Mouse (Mus musculus): ENCODE results near the gene Hist2h2aa1. TPM values are rescaled to one million over a fixed set of nuclear protein-coding genes. Genes with fewer than 3 reads are reported as not detected.
A peak's percentile ranks its signal among the peaks of the same experiment; 100 is the strongest.
"Not testable (repeated sequence)": the region's sequence is repeated elsewhere in the genome, so short reads cannot be mapped to it uniquely, and the experiment has no call there.

Gene Hist2h2aa1
- not detected in 2 replicates for polyA plus RNA-seq (2012; ENCODE audit: insufficient read depth, insufficient read length, missing spikeins)

DNA sequence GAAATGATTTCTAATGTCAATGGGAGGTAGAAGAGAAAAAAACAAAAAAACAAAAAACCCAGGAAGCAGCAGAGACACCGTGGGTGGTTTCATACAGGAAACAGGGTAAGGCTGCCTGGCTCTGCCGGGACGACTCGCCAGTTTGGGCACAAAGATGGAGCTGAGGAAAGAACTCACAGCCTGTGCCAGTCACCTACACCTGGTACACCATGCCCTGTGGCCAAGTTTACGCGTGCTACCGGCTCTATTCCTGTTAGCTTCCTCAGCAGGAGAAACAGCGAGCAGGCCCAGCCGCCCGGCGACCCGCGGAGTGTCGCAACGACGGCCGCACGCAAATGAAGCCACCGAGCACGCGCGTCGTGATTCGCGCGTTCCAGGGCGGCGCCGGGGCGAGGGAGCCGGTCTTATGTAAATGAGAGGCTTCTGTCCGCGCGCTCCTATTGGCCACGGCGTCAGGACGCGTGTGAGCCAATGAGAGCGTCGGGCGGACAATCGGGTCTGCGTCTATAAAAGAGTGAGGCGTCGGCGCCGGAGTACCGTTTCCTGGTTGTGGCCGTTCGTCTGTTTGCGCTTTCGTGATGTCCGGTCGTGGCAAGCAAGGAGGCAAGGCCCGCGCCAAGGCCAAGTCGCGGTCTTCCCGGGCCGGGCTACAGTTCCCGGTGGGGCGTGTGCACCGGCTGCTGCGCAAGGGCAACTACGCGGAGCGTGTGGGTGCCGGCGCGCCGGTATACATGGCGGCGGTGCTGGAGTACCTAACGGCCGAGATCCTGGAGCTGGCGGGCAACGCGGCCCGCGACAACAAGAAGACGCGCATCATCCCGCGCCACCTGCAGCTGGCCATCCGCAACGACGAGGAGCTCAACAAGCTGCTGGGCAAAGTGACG is at the start of gene Hist2h2aa1:
Gene Hist2h2aa1, plus strand, starts transcription at position 495 of the 884 bp plus-strand sequence.
- H3K4me1 ChIP-seq (ENCODE audit: control insufficient read depth, insufficient read depth, insufficient read length, low read length): not testable (repeated sequence)
- Histone ChIP-seq H3K27ac (replicated peaks; ENCODE audit: low read depth, low read length) (peak within 1 kb of the TSS; percentile 100), H3K4me3 (ENCODE audit: insufficient read depth, low read depth, low read length) (peak within 1 kb of the TSS; percentile 86)

DNA sequence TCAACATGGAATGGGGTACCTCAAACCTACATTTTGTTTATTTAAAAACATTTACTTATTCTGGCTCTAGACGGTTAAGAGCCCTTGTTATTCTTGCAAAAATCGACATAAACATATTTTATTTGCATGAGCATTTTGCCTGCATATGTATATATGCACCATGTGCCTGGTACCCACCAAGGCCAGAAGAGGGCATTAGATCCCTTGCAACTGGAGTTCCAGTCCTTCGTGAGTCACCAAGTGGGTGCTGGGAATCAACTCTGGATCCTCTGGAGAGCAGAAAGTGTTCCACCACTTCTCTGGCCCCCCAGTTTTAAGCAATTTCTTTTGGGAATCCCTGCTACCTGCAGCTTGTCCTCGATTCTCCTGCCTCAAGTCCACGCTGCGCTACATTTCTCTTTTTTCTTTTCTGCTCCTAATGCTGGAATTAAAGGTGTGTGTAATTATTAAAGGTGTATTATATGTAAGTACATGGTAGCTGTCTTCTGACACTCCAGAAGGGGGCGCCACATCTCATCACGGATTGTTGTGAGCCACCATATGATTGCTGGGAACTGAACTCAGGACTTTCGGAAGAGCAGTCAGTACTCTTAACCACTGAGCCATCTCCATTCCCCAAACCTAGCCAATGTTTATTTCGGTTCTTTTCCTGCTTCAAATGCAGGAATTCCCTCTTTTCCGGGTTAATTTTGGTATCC is 49.5 kb upstream of the Hist2h2aa1 start:
- Histone ChIP-seq H3K4me3 (ENCODE audit: insufficient read depth, low read depth, low read length) (no peak overlapping the region), H3K4me1 (ENCODE audit: control insufficient read depth, insufficient read depth, insufficient read length, low read length) (no peaks in the 10 kb centered on the region), H3K27ac (replicated peaks; ENCODE audit: low read depth, low read length) (no peak overlapping the region)

DNA sequence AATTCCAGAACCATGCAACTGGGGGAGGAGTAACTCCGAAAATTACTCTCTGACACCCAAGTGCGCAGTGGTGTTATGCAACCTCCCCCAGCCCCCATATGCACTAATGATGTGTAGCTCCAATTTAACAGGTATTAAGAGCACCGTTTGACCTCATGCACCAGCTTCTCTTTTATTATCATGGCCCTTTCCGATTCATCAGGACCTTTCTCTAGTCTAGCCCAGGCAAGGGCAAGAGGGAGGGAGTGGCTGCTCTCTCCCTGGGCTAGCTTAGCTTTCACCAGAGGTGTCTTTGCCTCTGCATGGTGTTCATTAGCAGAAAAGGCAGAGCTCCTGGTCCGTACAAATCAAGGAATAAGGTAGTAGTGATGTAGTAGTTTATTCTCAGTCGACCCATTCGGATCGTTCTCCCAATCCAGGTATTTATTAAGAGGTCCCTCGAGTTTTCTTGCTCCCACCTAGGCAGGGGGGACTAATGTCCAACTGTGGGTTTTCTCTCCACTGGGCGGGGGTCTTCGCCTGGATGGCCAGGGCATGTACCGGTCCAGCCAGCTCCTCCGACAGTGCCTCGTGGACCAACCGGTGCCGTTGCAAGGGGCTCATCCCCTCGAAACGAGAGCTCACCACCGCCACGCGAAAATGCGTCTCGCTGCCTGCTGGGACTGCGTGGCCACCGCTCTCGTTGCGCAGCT is 48.7 kb upstream of the Hist2h2aa1 start:
- peak overlapping the region; percentile 87; the same call in 1 of the 2 replicates for H3K27ac ChIP-seq (replicated peaks; ENCODE audit: low read depth, low read length)
- H3K4me1 ChIP-seq (ENCODE audit: control insufficient read depth, insufficient read depth, insufficient read length, low read length): no peaks in the 10 kb centered on the region
- H3K4me3 ChIP-seq (ENCODE audit: insufficient read depth, low read depth, low read length): peak overlapping the region; percentile 91

DNA sequence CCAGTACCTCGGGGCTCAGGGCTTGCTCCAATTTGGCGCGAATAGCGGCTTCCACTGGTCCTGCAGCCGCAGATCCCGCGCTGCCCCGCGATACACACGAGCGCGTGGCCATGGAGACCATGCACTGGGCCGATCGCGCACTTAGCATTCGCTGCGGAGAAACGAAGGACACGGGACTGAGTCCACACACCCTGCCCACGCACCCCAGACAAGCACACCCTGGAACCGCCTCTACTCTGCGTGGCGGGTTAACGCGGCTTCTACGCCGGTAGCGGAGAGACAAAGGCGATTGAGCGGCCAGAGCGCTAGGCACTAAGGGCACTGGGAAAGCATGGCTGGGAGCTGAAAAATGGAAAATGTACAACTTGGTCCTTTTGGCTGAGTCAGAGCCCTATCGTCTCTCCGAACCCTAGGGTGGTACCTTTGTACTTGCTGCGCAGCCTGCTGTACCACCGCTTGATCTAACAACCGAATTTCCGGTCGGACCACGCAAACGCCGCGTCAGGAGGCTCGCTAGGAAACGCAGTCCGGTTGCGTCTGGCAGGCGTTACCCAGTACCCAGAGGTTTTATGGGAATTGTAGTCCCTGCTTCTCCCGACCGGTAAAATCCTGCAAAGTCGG is 48.1 kb upstream of the Hist2h2aa1 start:
- Histone ChIP-seq H3K4me3 (ENCODE audit: insufficient read depth, low read depth, low read length) (peak overlapping the region; percentile 91), H3K4me1 (ENCODE audit: control insufficient read depth, insufficient read depth, insufficient read length, low read length) (no peaks in the 10 kb centered on the region), H3K27ac (replicated peaks; ENCODE audit: low read depth, low read length) (peak overlapping the region; percentile 87)

DNA sequence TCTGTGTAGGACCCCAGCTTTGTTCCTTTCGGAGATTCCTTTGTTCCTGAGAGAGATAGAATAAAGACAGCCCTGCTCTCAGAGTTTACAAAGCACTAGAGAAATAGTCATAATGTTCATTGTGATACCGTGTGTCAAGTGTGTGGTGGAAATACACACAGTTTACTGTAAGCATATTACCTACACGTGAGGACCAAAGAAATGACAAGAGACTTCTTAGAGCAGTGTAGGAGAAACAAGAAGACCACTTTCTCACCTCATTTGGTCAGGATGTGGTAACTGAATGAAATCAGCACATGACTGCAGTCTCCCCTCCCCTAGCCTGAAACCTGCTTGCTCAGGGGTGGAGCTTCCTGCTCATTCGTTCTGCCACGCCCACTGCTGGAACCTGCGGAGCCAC is 47.1 kb upstream of the Hist2h2aa1 start:
- Histone ChIP-seq H3K4me3 (ENCODE audit: insufficient read depth, low read depth, low read length) (peak overlapping the region; percentile 3; the same call in 1 of the 2 replicates), H3K27ac (replicated peaks; ENCODE audit: low read depth, low read length) (no peak overlapping the region), H3K4me1 (ENCODE audit: control insufficient read depth, insufficient read depth, insufficient read length, low read length) (no peaks in the 10 kb centered on the region)

DNA sequence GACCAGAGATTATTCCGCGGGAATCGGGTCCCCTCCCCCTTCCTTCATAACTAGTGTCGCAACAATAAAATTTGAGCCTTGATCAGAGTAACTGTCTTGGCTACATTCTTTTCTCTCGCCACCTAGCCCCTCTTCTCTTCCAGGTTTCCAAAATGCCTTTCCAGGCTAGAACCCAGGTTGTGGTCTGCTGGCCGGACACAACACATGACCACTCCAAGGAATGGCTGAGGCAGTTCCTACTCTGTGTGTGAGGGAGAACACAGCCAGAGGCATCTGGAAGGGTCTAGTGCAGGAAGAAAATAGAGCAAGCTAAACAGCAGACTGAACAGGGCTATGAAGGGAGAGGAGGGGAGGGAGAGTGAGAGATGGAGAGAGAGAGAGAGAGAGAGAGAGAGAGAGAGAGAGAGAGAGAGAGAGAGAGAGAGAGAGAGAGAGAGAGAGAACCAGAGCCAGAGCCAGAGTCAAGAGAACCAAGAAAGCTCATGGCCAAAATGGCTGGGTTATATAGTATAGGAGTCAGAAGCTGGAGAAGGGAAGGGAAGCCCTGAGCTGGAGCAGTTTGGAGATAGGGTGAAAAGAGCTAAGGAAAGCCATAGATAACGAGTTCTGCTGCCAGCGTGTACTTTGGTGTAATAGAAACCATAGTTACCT is 46.6 kb upstream of the Hist2h2aa1 start:
- H3K4me3 ChIP-seq (ENCODE audit: insufficient read depth, low read depth, low read length); H3K4me1 ChIP-seq (ENCODE audit: control insufficient read depth, insufficient read depth, insufficient read length, low read length): not testable (repeated sequence)

DNA sequence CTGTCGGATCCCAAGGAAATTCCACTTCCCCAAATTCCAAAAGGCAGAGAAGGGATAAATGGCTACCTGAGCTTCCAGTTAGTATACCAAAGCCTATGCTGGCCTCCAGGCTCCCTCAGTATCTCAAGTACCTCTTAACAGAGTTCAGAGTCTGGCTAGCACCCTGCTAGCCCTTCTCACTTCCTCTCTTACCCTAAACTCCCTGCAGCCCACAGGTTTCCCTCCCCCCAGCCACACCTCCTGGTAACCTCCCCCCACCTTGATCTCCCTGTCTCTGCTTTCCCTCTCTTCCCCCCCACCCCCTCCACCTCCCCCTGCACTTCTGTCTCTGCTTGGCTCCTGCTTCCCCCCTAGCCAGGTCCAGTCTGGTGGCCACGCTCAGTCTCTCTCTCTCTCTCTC is 45.6 kb upstream of the Hist2h2aa1 start:
- no peak overlapping the region for H3K27ac ChIP-seq (replicated peaks; ENCODE audit: low read depth, low read length)
- H3K4me3 ChIP-seq (ENCODE audit: insufficient read depth, low read depth, low read length): no peak overlapping the region
- no peaks in the 10 kb centered on the region for H3K4me1 ChIP-seq (ENCODE audit: control insufficient read depth, insufficient read depth, insufficient read length, low read length)

More for the DNA sequence above, 46.6 kb upstream of the Hist2h2aa1 start:
- H3K27ac ChIP-seq (replicated peaks; ENCODE audit: low read depth, low read length): not testable (repeated sequence)

DNA sequence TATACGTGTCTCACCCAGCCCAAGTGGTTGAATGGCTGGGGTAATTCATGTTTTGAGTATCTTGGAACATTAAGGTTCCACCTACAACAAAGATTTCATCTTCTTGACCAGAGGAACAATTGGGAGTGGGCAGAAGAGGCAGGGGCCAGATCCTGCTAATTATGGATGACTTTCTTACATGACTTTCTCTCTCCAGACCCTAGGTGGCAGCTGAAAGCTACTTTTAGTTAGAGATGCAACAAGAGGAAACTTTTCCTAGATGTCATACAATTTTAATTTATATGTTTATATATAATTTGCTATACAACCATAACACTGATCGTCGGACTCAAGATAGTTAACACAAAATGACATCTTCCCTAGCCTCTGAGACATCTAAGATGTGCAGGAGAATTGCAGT is 37.5 kb upstream of the Hist2h2aa1 start:
- Histone ChIP-seq H3K4me1 (ENCODE audit: control insufficient read depth, insufficient read depth, insufficient read length, low read length) (no peaks in the 10 kb centered on the region), H3K4me3 (ENCODE audit: insufficient read depth, low read depth, low read length) (no peak overlapping the region), H3K27ac (replicated peaks; ENCODE audit: low read depth, low read length) (no peak overlapping the region)

DNA sequence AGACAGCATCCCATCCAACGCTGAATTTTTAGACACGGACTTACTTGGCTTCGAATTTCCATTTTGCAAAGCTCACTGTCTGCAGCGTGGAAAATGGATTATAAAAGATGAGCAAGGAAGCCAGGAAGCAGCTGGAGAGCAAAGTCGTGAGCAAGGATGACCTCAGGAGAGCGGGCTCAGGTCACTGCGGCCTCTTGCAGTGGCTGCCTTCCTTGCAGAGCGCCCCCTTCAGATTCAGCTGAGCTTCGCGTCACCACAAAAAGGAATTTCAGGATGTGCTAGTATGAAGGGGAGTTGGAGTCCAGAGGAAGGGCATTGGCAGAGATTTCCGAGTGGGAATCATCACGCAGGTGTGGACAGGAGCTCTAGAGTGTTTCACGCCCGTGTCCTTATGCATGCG is 36.1 kb upstream of the Hist2h2aa1 start:
- H3K4me3 ChIP-seq (ENCODE audit: insufficient read depth, low read depth, low read length): no peak overlapping the region
- no peak overlapping the region for H3K27ac ChIP-seq (replicated peaks; ENCODE audit: low read depth, low read length)
- no peaks in the 10 kb centered on the region for H3K4me1 ChIP-seq (ENCODE audit: control insufficient read depth, insufficient read depth, insufficient read length, low read length)

DNA sequence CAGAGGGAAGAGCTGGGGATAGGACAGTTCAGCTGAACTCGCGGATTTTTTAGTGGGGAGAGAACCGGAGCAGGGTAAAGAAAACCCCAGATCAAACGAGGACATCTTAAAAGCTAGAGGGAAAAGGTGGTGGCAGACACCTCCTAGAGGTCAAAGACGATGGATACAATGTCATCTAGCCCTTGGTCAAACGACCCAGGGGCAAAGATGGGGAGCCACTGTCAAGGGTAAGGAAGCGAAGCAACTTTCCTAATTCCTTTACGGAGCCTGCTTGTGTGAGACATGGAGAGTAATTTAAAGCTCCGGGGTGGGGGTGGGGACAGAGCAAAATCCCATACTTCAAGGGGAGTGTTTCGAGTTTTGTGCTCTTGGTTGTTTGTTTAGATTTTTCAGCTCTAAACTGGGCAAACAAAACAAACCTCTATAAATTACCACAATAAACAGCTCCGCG is 26.1 kb upstream of the Hist2h2aa1 start:
- Histone ChIP-seq H3K4me1 (ENCODE audit: control insufficient read depth, insufficient read depth, insufficient read length, low read length) (peaks cover 6% of the 10 kb centered on the region), H3K27ac (replicated peaks; ENCODE audit: low read depth, low read length) (peak overlapping the region; percentile 89), H3K4me3 (ENCODE audit: insufficient read depth, low read depth, low read length) (peak overlapping the region; percentile 85)

DNA sequence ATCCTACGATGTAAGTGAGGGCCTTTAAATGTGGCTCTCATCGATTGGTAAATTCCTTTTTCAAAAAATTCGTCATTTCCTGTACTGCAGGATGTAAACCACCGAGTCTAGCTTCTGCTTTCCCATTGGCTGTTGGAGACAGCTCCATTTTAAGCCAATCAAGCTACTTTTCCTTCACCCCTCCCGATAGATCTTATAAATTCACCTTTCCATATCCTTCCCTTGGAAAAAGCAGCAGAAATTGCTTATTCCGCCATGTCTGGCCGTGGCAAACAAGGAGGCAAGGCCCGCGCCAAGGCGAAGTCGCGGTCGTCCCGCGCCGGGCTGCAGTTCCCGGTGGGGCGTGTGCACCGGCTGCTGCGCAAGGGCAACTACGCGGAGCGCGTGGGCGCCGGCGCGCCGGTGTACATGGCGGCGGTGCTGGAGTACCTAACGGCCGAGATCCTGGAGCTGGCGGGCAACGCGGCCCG is 25.6 kb upstream of the Hist2h2aa1 start, which contains the start of the genes Bola1 and Hist2h2ab:
Gene Bola1, minus strand, starts transcription at position 49 of the 470 bp plus-strand sequence.
Gene Hist2h2ab, plus strand, starts transcription at position 205 of the 470 bp plus-strand sequence.
- Histone ChIP-seq H3K4me1 (ENCODE audit: control insufficient read depth, insufficient read depth, insufficient read length, low read length) (peaks cover 6% of the 10 kb centered on the region), H3K27ac (replicated peaks; ENCODE audit: low read depth, low read length) (peak within 1 kb of the TSS; percentile 89), H3K4me3 (ENCODE audit: insufficient read depth, low read depth, low read length) (peak within 1 kb of the TSS; percentile 85)

DNA sequence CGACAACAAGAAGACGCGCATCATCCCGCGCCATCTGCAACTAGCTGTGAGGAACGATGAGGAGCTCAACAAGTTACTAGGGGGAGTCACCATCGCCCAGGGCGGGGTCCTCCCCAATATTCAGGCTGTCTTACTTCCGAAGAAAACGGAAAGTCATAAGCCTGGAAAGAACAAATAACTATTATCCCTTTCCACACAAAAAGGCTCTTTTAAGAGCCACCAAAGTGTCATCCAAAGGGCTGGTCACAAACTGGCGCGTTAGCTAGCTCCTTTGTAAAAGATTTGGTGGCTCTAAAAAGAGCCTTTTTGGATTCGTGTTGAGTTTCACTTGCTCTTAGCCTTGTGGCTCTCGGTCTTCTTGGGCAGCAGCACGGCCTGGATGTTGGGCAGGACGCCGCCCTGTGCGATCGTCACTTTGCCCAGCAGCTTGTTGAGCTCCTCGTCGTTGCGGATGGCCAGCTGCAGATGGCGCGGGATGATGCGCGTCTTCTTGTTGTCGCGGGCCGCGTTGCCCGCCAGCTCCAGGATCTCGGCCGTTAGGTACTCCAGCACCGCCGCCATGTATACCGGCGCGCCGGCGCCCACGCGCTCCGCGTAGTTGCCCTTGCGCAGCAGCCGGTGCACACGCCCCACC is 25.0 kb upstream of the Hist2h2aa1 start:
- H3K4me1 ChIP-seq (ENCODE audit: control insufficient read depth, insufficient read depth, insufficient read length, low read length): not testable (repeated sequence)
- Histone ChIP-seq H3K27ac (replicated peaks; ENCODE audit: low read depth, low read length) (peak overlapping the region; percentile 87), H3K4me3 (ENCODE audit: insufficient read depth, low read depth, low read length) (peak overlapping the region; percentile 85)

DNA sequence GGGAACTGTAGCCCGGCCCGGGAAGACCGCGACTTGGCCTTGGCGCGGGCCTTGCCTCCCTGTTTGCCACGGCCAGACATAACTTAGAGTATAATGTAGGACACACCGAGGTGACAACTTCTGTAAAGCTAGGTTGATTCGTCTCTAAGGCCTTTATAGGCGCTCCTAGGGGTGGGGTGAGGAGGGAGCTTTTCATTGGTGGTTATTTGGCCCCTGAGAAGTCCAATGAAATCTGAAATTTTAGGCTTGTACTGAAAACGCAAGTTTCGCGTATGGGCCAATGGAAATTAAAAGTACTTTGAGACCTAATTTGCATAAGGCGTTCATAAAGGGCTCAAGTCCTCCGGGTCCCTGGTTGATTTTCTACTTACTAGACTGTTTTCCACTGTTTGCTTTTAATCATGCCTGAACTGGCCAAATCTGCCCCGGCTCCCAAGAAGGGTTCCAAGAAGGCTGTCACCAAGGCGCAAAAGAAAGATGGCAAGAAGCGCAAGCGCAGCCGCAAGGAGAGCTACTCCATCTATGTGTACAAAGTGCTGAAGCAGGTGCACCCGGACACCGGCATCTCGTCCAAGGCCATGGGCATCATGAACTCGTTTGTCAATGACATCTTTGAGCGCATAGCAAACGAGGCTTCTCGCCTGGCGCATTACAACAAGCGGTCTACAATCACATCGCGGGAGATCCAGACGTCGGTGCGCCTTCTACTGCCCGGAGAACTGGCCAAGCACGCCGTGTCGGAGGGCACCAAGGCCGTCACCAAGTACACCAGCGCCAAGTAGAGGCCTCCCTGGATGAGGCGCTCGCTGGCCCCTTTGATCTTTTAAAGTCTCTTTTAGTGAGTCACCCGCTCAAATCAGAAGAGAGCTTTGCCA is 24.3 kb upstream of the Hist2h2aa1 start, which contains the start of the genes Hist2h2ac and Hist2h2be:
Gene Hist2h2ac, minus strand, starts transcription at position 116 of the 875 bp plus-strand sequence.
Gene Hist2h2be, plus strand, starts transcription at position 355 of the 875 bp plus-strand sequence.
- H3K4me3 ChIP-seq (ENCODE audit: insufficient read depth, low read depth, low read length): peak within 1 kb of the TSS; percentile 85
- H3K4me1 ChIP-seq (ENCODE audit: control insufficient read depth, insufficient read depth, insufficient read length, low read length): peaks cover 6% of the 10 kb centered on the region
- peak within 1 kb of the TSS; percentile 87 for H3K27ac ChIP-seq (replicated peaks; ENCODE audit: low read depth, low read length)
